Mouse (Mus musculus): Measurements from ENCODE around the gene Tagln. TPM values are rescaled to one million over a fixed set of nuclear protein-coding genes. Genes with fewer than 3 reads are reported as not detected.
A peak's percentile ranks its signal among the peaks of the same experiment; 100 is the strongest.

Gene Tagln
- 10 to 100 TPM; 53.1 to 84.6 TPM for total RNA-seq (2021)
- long read RNA-seq, experiment 1, transcript Tagln-201 (5 exons, 1,595 nt): major isoform, 29 of 48 reads
- long read RNA-seq, experiment 1, partial matches to known transcripts: 1 of 48 reads
- long read RNA-seq, experiment 1, other reads (novel, unspliced or antisense): 14 of 48 reads
- long read RNA-seq, experiment 2, transcript Tagln-201 (5 exons, 1,595 nt): major isoform, 15 of 19 reads
- long read RNA-seq, experiment 2, partial matches to known transcripts: 1 of 19 reads
- long read RNA-seq, experiment 2, other reads (novel, unspliced or antisense): 2 of 19 reads

GRCm38 (mm10) chr9:45935628-45936210 lies at the start of gene Tagln:
TSS of gene Tagln (minus strand) at chr9:45936058.
- DNase-seq: no peak

DNA sequence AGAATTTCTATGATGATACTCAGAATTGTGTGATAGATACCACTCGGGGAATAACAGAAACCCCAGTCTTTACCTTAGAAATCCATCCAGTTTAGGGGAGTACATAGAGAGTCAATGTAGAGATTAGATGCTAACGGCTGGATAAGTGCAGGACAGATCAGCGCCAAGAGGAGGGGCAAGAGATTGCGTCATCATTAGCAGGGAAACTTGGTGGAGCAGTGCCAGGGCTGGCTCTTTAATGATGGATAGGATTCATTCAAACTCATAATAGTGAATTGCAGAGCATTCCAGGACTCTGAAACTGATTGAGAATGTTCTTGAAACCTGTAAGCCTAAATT lies 49.3 kb upstream of the Tagln start:
- peak; percentile 86 for DNase-seq

DNA sequence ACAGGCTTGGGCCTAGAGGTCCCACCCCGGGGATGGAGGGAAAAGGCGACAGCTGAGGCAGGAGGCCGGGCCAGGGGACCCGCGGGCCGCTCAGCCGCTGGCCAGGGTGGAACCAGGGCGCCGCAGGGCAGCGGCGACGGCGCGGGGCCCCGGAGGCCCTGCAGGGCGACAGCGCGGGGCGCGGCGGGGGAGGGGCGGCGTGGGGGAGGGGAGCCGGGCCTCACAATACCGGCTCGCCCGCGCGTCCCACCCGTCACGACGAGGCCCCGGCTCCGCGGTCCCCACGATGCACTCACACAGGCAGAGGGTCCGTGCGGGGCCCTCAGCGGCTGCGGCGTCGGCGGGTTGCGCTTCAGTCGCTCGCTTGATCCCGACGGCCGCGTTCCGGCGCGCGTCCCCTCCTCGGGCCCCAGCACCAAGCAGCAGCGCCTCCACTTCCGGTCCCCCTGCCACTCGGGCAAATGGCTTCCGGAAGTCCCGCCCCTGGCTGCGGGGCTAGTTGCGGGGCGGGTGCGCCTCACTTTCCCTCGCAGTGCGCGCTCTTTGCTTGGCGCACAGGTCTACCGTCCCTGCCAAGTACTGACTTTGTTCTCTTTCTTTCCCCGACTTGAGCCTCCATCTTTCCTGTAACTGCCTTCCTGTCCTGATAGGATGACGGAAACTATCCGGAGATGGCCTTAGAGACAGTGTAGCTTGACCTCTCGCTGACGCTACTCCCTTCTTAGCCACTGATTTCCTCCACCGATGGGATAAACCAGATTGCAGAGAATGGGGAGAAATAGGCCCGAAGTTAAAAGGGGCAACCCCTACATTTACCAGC lies 48.8 kb upstream of the Tagln start:
- DNase-seq: peak; percentile 94

GRCm38 (mm10) chr9:45983676-45984408 lies 48.0 kb upstream of the Tagln start:
- peak; percentile 46 for DNase-seq

DNA sequence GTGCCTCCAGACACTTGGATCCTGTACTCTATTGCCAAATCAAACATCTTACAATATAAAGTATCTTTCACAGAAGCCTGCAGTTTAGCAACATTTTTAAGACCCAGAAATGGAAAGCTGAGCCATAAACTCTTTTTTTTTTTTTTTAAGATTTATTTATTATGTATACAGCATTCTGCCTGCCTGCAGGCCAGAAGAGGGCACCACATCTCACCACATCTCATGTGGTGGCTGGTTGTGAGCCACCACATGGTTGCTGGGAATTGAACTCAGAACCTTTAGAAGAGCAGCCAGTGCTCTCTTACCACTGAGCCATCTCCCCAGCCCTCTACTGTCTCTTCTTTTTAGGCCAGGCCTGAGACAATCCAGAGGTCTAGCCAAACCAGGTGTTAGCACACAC lies 45.5 kb upstream of the Tagln start:
- no peak for DNase-seq

DNA sequence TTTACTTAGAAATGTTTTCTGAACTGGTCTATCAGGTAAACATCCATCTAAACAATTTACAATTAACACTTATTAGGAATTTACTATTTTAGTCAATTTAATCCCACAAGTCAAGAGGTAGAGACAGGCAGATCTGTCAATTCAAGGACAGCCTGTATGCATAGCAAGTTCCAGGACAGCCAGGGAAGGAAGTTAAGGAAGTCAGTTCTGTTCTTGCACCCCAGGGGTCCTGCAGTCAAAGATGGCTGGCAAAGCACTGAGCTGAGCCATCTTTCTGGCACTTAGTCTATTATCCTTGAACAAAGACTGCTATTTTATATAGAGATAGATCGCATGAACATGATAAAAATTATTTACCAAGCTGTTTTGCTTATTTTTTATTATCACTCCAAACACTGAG lies 44.8 kb upstream of the Tagln start:
- DNase-seq: no peak

DNA sequence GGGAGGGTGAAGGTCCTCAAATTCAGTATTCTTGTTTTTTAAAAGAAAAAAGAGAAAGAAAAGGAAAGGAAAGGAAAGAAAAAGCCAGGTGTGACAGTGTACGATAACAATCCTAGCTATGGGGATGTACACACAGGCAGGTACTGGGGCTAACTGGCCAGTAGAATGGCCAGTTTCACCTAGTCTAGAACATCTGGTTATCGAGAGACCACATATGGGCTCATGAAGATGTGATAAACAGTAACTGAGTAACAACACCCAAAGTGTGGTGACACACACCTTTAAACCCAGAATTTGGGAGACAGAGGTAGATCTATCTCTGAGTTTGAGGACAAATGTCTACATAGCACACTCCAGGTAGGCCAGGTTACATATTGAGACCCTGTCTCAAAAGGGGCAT lies 43.9 kb upstream of the Tagln start:
- no peak for DNase-seq

- DNase-seq: no peak
Measured at GRCm38 (mm10) chr9:45976884-45977283, 41.0 kb upstream of the Tagln start.

DNA sequence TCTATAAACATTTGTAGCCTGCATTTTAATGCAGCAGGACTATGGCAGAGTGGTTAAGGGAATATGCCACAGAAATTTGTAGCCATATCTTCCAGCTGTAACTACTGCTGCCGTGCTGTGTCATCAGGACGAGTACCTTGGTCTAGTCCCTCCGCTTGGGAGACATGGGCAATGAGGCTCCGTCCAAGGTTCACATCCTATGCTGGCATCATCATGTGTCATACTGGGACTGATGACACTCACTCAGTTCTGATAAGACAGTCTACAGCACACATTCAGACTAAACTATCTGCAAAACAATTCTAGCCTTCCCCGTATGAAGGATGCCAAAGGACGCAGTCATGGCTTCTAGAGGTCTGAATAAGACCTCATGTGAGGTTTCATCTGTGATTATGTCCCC lies 27.7 kb upstream of the Tagln start:
- no peak for DNase-seq

GRCm38 (mm10) chr9:45961855-45962254 lies 26.0 kb upstream of the Tagln start:
- no peak for DNase-seq

- DNase-seq: no peak
Measured at GRCm38 (mm10) chr9:45959661-45960060, 23.8 kb upstream of the Tagln start.

GRCm38 (mm10) chr9:45958851-45959250 lies 23.0 kb upstream of the Tagln start:
- peak; percentile 34 for DNase-seq

GRCm38 (mm10) chr9:45958023-45958670 lies 22.3 kb upstream of the Tagln start:
- DNase-seq: peak; percentile 66

DNA sequence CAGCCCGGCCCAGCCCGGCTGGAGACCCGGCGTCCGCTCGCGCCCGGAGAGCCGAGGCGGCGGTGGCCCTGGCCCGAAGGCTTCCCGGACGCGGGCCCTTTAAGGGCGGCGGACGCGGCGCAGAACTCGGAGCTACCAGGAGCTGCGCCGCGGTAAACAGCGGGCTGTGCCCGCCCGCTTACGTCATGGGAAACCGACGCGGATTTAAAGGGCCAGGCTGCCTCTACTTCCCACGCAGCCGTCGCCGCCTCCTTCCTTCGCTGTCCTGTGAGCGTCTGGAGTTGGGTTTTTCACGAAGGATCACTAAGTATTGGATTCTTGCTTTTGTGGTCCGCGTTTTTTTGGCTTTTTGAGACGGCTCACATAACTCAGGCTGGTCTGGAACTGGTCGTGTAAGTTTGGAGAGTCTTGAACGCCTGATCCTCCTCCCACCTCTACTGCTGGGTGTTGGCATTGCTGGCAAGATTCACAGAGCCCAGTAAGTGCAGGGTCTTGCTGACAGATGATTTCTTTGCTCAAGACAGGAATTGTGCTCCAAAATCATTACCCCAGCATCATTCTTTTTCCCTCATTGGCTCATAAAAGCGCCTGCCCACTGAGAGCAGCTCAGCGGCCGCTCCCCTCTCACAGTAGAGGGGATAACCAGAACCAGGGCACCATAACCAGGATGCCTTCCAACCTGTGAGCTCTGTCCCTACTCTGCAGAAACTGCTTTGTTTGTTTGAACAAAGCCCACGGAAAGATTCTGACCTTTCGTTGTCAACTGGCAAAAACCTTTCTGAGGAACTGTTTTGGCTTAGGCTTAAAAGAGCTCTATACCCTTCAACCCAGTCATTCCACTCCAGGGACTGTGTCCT lies 19.5 kb upstream of the Tagln start, which contains the start of gene Sidt2:
Gene Sidt2 (minus strand): TSS at position 152 of the 857 bp plus-strand sequence.
- DNase-seq: peak; percentile 93

DNA sequence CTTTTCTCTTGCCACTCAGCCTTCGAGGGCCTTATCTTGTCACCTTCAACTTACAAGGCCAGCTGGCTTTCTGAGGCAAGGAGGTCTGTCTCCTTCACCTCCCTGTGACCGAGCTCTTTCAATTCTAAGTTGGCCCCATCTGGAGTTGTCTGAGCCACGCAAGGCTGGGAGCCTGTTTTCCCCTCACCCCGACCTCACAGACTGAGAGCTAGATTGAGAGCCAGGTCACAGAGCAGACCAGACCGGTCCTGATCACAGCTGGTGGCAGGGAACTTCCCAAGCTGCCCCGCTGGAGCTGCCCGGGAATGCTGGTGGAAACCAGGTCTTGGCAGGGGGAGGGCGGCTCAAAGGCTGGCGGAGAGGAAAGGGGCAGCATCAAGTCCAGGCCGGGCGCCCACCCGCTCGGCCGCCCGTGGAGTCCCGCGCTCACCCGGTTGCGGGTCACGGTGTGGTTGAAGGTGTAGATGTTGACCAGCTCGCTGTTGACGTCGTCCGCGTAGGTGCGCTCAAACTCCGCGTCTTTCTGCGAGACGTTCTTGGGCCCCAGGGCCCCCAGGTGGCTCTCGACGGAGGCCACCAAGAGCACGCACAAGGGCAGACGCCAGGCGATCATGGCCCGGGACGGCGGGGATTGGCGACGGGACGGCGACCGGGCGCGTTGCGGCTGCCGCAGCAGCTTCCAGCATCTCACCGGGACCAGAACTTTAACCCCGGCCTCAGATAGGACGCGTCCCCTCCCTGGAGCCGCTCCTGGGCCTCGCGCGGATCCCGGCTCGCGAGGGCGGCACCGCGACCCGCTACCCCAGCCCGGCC lies 18.6 kb upstream of the Tagln start:
- peak; percentile 68 for DNase-seq

GRCm38 (mm10) chr9:45953511-45954293 lies 17.8 kb upstream of the Tagln start:
- DNase-seq: peak; percentile 62

DNA sequence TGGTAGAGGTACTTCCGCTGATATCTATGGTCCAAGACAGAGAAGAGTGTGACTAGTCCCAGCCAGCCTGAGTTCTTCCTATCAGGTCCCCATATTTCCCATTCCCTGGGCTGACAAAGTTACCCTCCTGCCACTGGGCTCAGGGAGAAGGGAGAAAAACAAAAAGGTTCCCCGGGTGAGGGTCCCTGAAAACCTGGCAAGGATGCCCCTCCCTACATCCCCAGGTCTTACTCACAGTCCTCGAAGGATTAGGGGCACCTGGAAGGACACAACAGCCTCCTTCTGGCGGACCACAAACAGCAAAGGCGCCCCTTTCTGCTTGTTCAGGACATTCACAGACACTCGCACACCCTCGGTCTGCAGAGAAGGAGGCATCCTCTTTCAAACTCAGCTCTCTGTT lies 17.0 kb upstream of the Tagln start:
- no peak for DNase-seq

DNA sequence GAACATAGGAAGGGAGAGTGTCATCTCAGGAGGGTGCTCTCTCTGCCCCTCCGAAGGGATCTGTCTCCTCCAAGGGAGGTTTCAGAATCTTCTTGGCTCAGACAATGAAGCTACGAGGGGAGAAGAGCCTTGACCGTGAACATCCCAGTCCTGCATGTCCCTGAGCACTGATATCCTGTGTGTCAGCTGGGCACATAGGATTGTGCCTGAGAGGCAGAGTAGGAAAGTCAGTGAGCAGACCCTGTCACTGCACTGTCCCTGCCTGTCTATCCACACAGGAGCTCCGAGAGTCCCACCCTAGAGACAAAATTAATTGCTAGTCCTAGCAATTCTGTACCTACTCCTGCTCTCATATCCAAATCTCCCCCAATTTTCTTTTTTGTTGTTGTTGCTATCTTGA lies 16.2 kb upstream of the Tagln start:
- DNase-seq: no peak

DNA sequence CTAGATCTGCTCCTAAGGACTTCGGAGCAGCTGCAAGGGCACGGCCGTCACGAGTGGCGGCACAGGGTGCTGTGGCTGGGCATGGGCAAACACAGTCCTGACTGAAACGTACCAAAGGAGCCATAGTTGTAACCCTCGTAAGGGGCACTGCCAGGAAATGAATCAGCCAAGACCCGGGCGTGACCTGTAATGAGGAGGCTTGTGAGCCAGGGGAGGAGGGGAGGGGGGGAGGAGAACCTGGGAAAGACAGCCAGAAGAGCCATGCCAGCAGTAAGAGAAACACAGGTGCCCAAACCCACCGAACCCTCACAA lies 11.0 kb upstream of the Tagln start:
- DNase-seq: no peak
